ENCODE assay signal across 25 mouse cellular contexts in the genomic region with DNA sequence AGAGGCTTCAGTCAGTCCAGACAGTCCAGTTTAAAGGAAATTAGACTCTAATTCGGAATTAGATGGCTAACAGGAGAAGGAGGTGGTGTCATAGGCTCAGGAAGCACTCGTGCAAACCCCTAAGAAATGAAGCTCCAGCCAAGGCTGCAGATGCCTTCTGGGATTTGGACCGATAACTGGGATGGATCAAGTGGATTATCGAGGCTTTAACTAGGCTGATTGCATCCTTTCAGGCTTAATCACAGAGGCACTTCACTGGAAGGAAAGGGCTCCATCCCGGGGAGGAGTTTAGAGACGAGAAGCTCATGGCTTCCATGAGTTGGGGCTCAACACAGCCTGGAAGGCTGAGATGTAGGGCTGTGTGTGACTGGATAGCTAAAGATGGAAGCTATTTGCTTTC.
"Had no signal": no experiment of that assay in that cellular context is flagged by ENCODE, and none has a peak within 500 bp of the region (broad histone marks: within the 10 kb centered on the region; RNA-seq: fewer than 3 reads in every experiment).

No protein-coding gene starts in this region.

- H3K4me2 ChIP-seq: heart, embryonic 12.5 days; hindbrain, embryonic 12.5 days; hindbrain, embryonic 14.5 days; intestine, embryonic 15.5 days; limb, embryonic 12.5 days; liver, embryonic 11.5 days had no signal

- H3K27ac ChIP-seq: gastrocnemius, adult 2 months; heart, embryonic 10.5 days; hindbrain, embryonic 10.5 days; hindbrain, embryonic 12.5 days; hindbrain, embryonic 14.5 days; intestine, embryonic 15.5 days; limb, embryonic 10.5 days; limb, embryonic 12.5 days had no signal

- H3K9me3 ChIP-seq: heart, embryonic 10.5 days; heart, embryonic 12.5 days; hindbrain, embryonic 12.5 days; intestine, embryonic 15.5 days; limb, embryonic 10.5 days; limb, embryonic 12.5 days had no signal

- H3K9ac ChIP-seq: heart, embryonic 12.5 days; hindbrain, embryonic 12.5 days; hindbrain, embryonic 14.5 days; intestine, embryonic 15.5 days; limb, embryonic 12.5 days had no signal

- DNase-seq: gastrocnemius, adult 2 months; gastrocnemius, postnatal 10 days; gastrocnemius, postnatal 25 days; heart, adult 18-20 months; heart, postnatal 10 days; heart, postnatal 4 days; kidney, adult 18-20 months; kidney, adult 8-10 months; kidney, postnatal 10 days; kidney, postnatal 25 days; kidney, postnatal 4 days; liver had no signal

- ATAC-seq: hindbrain, embryonic 16.5 days; inflammation-experienced regulatory T-cells, adult 6 months; intestine, embryonic 15.5 days; intestine, postnatal 0 days had no signal

- H3K4me1 ChIP-seq: heart, embryonic 10.5 days; heart, embryonic 12.5 days; hindbrain, embryonic 12.5 days; intestine, embryonic 15.5 days; limb, embryonic 10.5 days; limb, embryonic 12.5 days had no signal

- H3K36me3 ChIP-seq: heart, embryonic 10.5 days; heart, embryonic 12.5 days; hindbrain, embryonic 10.5 days; hindbrain, embryonic 12.5 days; intestine, embryonic 15.5 days; limb, embryonic 10.5 days; limb, embryonic 12.5 days had no signal

- H3K27me3 ChIP-seq: heart, embryonic 12.5 days; hindbrain, embryonic 12.5 days; intestine, embryonic 15.5 days; limb, embryonic 12.5 days had no signal

- H3K4me3 ChIP-seq: gastrocnemius, adult 2 months; heart, embryonic 10.5 days; heart, embryonic 12.5 days; hindbrain, embryonic 10.5 days; hindbrain, embryonic 12.5 days; intestine, embryonic 15.5 days; layer of hippocampus, adult 2 months; limb, embryonic 10.5 days; limb, embryonic 12.5 days had no signal
